Comparison of ENCODE assay signal across 11 mouse cellular contexts in the genomic region with DNA sequence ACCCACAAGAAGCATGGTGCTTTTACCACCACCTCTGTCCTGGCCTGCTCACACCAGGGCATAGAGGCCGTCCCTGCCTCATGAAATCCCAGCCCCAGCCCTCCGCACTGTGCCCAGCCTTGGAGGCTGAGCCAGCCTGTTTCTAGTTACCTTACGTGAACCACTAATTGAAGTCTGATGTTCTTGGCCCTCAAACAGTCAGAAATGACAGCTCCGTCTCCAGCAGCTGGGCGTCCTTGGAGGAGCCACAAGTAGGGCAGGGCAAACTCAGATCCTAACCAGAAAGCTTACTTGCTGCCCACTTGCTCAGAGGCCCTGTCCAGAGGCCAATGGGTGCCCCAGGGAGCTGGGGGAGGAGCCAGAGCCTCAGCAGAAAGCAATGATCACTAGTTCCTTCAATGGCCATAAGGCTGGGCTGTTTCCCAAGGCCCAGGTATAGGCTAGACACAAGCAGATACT. TPM values are rescaled to one million over a fixed set of nuclear protein-coding genes. Genes with fewer than 3 reads are reported as not detected.
DNase-seq lines count a peak whose midpoint lies in the region; ATAC-seq and TF ChIP-seq lines count a peak whose summit lies in the region.
"Had no signal": no experiment of that assay in that cellular context is flagged by ENCODE, and none has a peak within 500 bp of the region (broad histone marks: within the 10 kb centered on the region; RNA-seq: fewer than 3 reads in every experiment).

No protein-coding gene starts in this region.

- H3K4me1 ChIP-seq in hindbrain, postnatal 0 days (ENCODE audit: insufficient read depth, low read length): no peaks in the 10 kb centered on the region; the same call in 1 of the 2 replicates
- no peaks in the 10 kb centered on the region for H3K4me1 ChIP-seq in hindbrain, embryonic 12.5 days
- H3K4me1 ChIP-seq in embryonic facial prominence, embryonic 15.5 days: peaks cover 29% of the 10 kb centered on the region

- no peak overlapping the region for H3K27ac ChIP-seq in hindbrain, postnatal 0 days
- H3K27ac ChIP-seq in hindbrain, embryonic 12.5 days: no peak overlapping the region
- peak overlapping the region; percentile 66 for H3K27ac ChIP-seq in embryonic facial prominence, embryonic 15.5 days (replicated peaks)
- H3K27ac ChIP-seq: hindbrain, embryonic 14.5 days; macrophage had no signal

- H3K9ac ChIP-seq in hindbrain, postnatal 0 days (replicated peaks; ENCODE audit: low read length): no peak overlapping the region
- H3K9ac ChIP-seq in hindbrain, embryonic 12.5 days: no peak overlapping the region
- H3K9ac ChIP-seq in embryonic facial prominence, embryonic 15.5 days: no peak overlapping the region
- H3K9ac ChIP-seq: hindbrain, embryonic 14.5 days had no signal

- no peak for DNase-seq in hindbrain, postnatal 0 days (ENCODE audit: low spot score)
- DNase-seq in adrenal gland, adult 8-10 months: peak; percentile 49
- DNase-seq in lung, postnatal 10 days: peak; percentile 63
- DNase-seq in retina, embryonic 14.5 days (ENCODE audit: low spot score): no peak
- DNase-seq in testis, postnatal 10 days (ENCODE audit: low spot score): no peak
- DNase-seq: cerebellum, adult 9-11 months had no signal

- H3K9me3 ChIP-seq in hindbrain, postnatal 0 days (ENCODE audit: low read length): no peaks in the 10 kb centered on the region
- no peaks in the 10 kb centered on the region for H3K9me3 ChIP-seq in hindbrain, embryonic 12.5 days (replicated peaks)
- H3K9me3 ChIP-seq in embryonic facial prominence, embryonic 15.5 days (replicated peaks): no peaks in the 10 kb centered on the region

- H3K27me3 ChIP-seq in hindbrain, postnatal 0 days (ENCODE audit: insufficient read depth, low read length): no peaks in the 10 kb centered on the region
- no peaks in the 10 kb centered on the region for H3K27me3 ChIP-seq in hindbrain, embryonic 12.5 days
- no peaks in the 10 kb centered on the region for H3K27me3 ChIP-seq in embryonic facial prominence, embryonic 15.5 days

- H3K4me3 ChIP-seq in hindbrain, postnatal 0 days (ENCODE audit: low read length): no peak overlapping the region
- H3K4me3 ChIP-seq in hindbrain, embryonic 12.5 days: no peak overlapping the region
- H3K4me3 ChIP-seq in embryonic facial prominence, embryonic 15.5 days (replicated peaks): no peak overlapping the region

- H3K4me2 ChIP-seq in hindbrain, postnatal 0 days (ENCODE audit: low read depth, low read length): no peak overlapping the region
- H3K4me2 ChIP-seq in hindbrain, embryonic 12.5 days (replicated peaks): no peak overlapping the region
- no peak overlapping the region for H3K4me2 ChIP-seq in embryonic facial prominence, embryonic 15.5 days (replicated peaks)
- H3K4me2 ChIP-seq: hindbrain, embryonic 14.5 days had no signal

- peaks cover 3% of the 10 kb centered on the region; the same call in 1 of the 2 replicates for H3K36me3 ChIP-seq in hindbrain, postnatal 0 days (ENCODE audit: insufficient read depth, low read length)
- H3K36me3 ChIP-seq in hindbrain, embryonic 12.5 days: peaks cover 44% of the 10 kb centered on the region
- peaks cover 50% of the 10 kb centered on the region for H3K36me3 ChIP-seq in embryonic facial prominence, embryonic 15.5 days

- TF ChIP-seq CTCF in hindbrain, postnatal 0 days (IDR thresholded peaks at IDR 0.05; ENCODE audit: low read depth): no peak

- ATAC-seq in hindbrain, postnatal 0 days: peak; percentile 43; the same call in 1 of the 2 replicates
- ATAC-seq in hindbrain, embryonic 12.5 days (ENCODE audit: low FRiP score): no peak
- ATAC-seq in embryonic facial prominence, embryonic 15.5 days (ENCODE audit: insufficient number of reproducible peaks, low FRiP score, low TSS enrichment, low read depth): peak; percentile 79
- ATAC-seq in granulocyte monocyte progenitor cell, adult 5-6 weeks (replicated peaks; ENCODE audit: poor library complexity, severe bottlenecking): no peak

- 76% methylated on average over 5 of the region's 5 CpGs for WGBS in hindbrain, postnatal 0 days
- WGBS in hindbrain, embryonic 12.5 days: 83% methylated on average over 5 of the region's 5 CpGs
- WGBS in embryonic facial prominence, embryonic 15.5 days: 32% methylated on average over 5 of the region's 5 CpGs

RNA-seq across cellular contexts. Expression of a gene that starts 13.6 kb away (rescaled TPM):
- 8.9 and 13.2 TPM in 2 replicates for total RNA-seq in hindbrain, postnatal 0 days (2014; rRNA removed)
- 14.9 and 16.0 TPM in 2 replicates for polyA plus RNA-seq in hindbrain, postnatal 0 days (2015; fragmentation: Nextera tagmentation; extraction: Ambion mirVana)
- 46.1 and 50.3 TPM in 2 replicates for polyA plus RNA-seq in hindbrain, embryonic 12.5 days (2016; fragmentation: Nextera tagmentation; extraction: Ambion mirVana)
- total RNA-seq in adrenal gland, adult 8-10 months (2022): 10 to 100 TPM; 41.4 to 46.2 (median 44.0) TPM
- polyA plus RNA-seq in embryonic facial prominence, embryonic 15.5 days (2015; fragmentation: Nextera tagmentation; extraction: Ambion mirVana): 51.4 and 57.6 TPM in 2 replicates
- total RNA-seq in granulocyte monocyte progenitor cell, adult 5-6 weeks (2014; fragmentation: Nextera tagmentation): 21.3 TPM in 2 replicates
- total RNA-seq in granulocyte monocyte progenitor cell, adult 5-6 weeks (2017): 22.5 and 26.3 TPM in 2 replicates

Comparison
In these comparisons a context has a peak if more than half of its experiments do, and no peak if none do; other contexts are left out.
1. ATAC-seq: peak in hindbrain, postnatal 0 days (single experiment) and embryonic facial prominence, embryonic 15.5 days (single experiment); none in hindbrain, embryonic 12.5 days (single experiment) and granulocyte monocyte progenitor cell, adult 5-6 weeks (single experiment).
2. DNase-seq: peak in adrenal gland, adult 8-10 months (single experiment) and lung, postnatal 10 days (single experiment); none in hindbrain, postnatal 0 days (single experiment), retina, embryonic 14.5 days (single experiment) and testis, postnatal 10 days (single experiment).